Mouse (Mus musculus) C2C12 (cell line): ENCODE measurements at regions not wholly inside any gene's neighbourhood (a gene's known extent, or its start where the extent isn't known, plus 50 kb on each side); places are given as distances from the start of the nearest gene placed in this dataset.

Experiments used
- H3K27me3 ChIP-seq: one replicate; pipeline ENCODE4 v1.6.1; 2011; ENCODE audit not compliant: control insufficient read depth, insufficient read depth, insufficient read length
- H3K36me3 ChIP-seq: one replicate; pipeline ENCODE4 v1.6.1; 2011; ENCODE audit not compliant: control insufficient read depth, insufficient read depth
- H3K4me3 ChIP-seq: one replicate; pipeline ENCODE4 v1.5.1; 2011; ENCODE audit warnings: mild to moderate bottlenecking, control low read depth; ENCODE audit not compliant: poor library complexity, insufficient read depth, severe bottlenecking
- H3K79me2 ChIP-seq: one replicate; pipeline ENCODE4 v1.6.1; 2011; ENCODE audit not compliant: control insufficient read depth, insufficient read depth
- H3K79me3 ChIP-seq: one replicate; pipeline ENCODE4 v1.6.1; 2011; ENCODE audit warnings: low read depth, control low read depth
- H3ac ChIP-seq: one replicate; pipeline ENCODE3; 2011; ENCODE audit warnings: low read depth; ENCODE audit not compliant: control insufficient read depth, insufficient read length
- CEBPB ChIP-seq: IDR thresholded peaks from one replicate; pipeline ENCODE4 v1.6.1; 2011; ENCODE audit warnings: low read depth, mild to moderate bottlenecking, control low read depth, moderate library complexity
- CTCF ChIP-seq: IDR thresholded peaks from one replicate; pipeline ENCODE4 v1.5.1; 2011; ENCODE audit not compliant: control insufficient read depth, insufficient read depth, insufficient read length
- FOSL1 ChIP-seq: IDR thresholded peaks from one replicate; pipeline ENCODE4 v1.8.0; 2011; ENCODE audit warnings: mild to moderate bottlenecking, low read length; ENCODE audit not compliant: poor library complexity, insufficient read depth, severe bottlenecking
- MAX ChIP-seq: IDR thresholded peaks from one replicate; pipeline ENCODE4 v1.6.1; 2011; ENCODE audit warnings: mild to moderate bottlenecking, control low read depth
- MYOD1 ChIP-seq: IDR thresholded peaks from one replicate; pipeline ENCODE4 v1.6.1; 2011; ENCODE audit warnings: low read depth; ENCODE audit not compliant: control insufficient read depth, insufficient read length
- MYOG ChIP-seq: IDR thresholded peaks from one replicate; pipeline ENCODE4 v1.6.1; 2011; ENCODE audit not compliant: control insufficient read depth, insufficient read length; ENCODE audit errors: extremely low read depth
- USF1 ChIP-seq: IDR thresholded peaks from one replicate; pipeline ENCODE4 v1.6.1; 2011; ENCODE audit warnings: low read depth, mild to moderate bottlenecking, control low read depth, moderate library complexity

DNA sequence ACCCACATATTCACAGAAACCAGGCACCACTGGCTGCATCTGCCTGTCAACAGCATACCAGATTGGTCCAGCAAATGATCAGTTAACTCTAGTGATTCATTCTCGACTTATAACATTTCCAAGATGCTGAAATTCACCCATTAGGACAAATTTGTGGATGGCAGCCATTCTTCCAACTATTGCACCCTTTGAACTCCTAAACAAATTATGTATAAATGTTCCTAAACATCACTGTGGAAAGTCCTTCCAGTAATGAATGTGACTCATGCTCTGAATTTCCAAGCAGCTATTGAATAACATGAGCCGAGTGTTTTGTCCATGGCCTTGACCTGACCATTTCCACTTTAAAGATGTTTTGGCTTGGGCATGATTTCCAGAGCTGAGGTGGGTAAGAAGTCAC lies 274.2 kb downstream of the Trib2 start:
- no peaks in the 10 kb centered on the region for H3K79me3 ChIP-seq
- H3ac ChIP-seq: no peak overlapping the region
- no peaks in the 10 kb centered on the region for H3K36me3 ChIP-seq
- no peak overlapping the region for H3K4me3 ChIP-seq
- no peaks in the 10 kb centered on the region for H3K27me3 ChIP-seq
- no peaks in the 10 kb centered on the region for H3K79me2 ChIP-seq
- TF ChIP-seq USF1 (no peak), MYOD1 (no peak), MYOG (no peak)

DNA sequence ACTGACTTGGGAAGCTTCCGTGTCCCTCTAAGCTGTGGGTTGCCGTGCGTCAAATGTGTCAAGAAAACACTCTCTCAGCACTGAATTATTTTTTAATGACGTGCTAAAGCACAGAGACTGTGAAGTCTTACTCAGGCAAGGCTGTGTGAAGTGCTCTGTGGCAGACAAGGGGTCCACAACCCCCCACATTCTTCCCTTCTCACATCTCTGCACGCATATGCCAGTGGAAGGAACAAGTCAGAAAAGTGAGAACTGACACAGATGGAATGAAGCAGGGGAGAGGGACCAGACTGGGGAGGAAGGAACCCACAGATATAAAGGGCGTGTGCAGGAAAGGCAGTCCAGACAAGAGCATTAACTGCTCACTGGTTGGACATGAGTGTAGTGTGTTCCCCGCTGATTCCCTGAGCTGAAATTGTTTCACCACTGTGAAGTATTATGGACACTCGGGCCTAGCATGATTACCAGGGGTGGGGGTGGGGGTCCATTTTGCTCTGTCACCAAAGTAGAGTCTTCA lies 279.8 kb downstream of the Trib2 start:
- Histone ChIP-seq H3ac (no peak overlapping the region), H3K4me3 (no peak overlapping the region), H3K36me3 (no peaks in the 10 kb centered on the region), H3K79me3 (no peaks in the 10 kb centered on the region), H3K27me3 (peaks cover 5% of the 10 kb centered on the region), H3K79me2 (no peaks in the 10 kb centered on the region)
- no peak for TF ChIP-seq CEBPB

DNA sequence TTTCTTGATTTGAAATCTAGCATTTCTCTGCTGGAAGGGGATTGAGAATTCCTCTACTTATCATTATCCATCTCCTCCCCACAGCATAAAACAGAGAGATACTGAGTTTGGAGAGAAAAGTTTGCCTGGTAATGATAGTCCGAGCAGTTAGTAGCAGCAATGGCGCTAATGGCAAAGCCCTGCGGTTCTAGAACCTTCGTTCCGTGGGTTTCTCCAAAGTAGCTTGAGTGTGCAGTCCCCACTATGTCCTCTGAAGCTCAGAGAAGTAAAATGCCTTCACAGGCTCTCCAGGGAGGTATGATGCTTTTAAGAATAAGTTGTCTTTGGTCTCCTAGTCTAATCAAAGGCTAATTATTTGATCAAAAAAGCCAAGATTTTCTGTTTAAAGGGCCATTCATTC lies 280.5 kb downstream of the Trib2 start:
- H3K79me3 ChIP-seq: no peaks in the 10 kb centered on the region

DNA sequence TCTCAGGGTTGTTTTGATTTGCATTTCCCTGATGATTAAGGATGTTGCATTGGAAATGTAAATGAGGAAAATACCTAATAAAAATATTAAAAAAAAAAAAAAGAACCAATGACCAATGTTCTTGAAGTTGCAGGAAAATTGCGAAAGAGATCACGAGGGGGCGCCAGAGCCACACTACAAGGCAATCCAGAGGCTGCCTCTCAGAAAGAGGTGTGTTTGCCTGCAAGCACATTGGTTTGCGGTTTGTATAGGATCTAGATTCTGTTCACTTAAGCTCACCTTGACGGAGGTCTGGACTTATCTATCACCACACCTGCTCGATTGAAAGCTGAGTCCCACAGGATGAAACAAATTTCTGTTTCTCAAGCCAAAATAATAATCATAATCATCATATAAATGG lies 280.9 kb downstream of the Trib2 start:
- Histone ChIP-seq H3K4me3 (no peak overlapping the region), H3K36me3 (no peaks in the 10 kb centered on the region), H3K79me2 (no peaks in the 10 kb centered on the region), H3K27me3 (peaks cover 6% of the 10 kb centered on the region), H3ac (no peak overlapping the region), H3K79me3 (no peaks in the 10 kb centered on the region)
- TF ChIP-seq MAX (no peak), MYOG (no peak), FOSL1 (no peak), CTCF (peak; percentile 12), CEBPB (peak; percentile 38), USF1 (no peak), MYOD1 (no peak)

More for the DNA sequence above, 280.5 kb downstream of the Trib2 start:
- no peaks in the 10 kb centered on the region for H3K79me2 ChIP-seq
- TF ChIP-seq USF1: no peak
- TF ChIP-seq MAX: no peak
- TF ChIP-seq CEBPB: no peak
- TF ChIP-seq MYOD1: no peak
- TF ChIP-seq CTCF: no peak
- no peaks in the 10 kb centered on the region for H3K36me3 ChIP-seq
- no peak overlapping the region for H3ac ChIP-seq
- peaks cover 6% of the 10 kb centered on the region for H3K27me3 ChIP-seq
- H3K4me3 ChIP-seq: no peak overlapping the region

DNA sequence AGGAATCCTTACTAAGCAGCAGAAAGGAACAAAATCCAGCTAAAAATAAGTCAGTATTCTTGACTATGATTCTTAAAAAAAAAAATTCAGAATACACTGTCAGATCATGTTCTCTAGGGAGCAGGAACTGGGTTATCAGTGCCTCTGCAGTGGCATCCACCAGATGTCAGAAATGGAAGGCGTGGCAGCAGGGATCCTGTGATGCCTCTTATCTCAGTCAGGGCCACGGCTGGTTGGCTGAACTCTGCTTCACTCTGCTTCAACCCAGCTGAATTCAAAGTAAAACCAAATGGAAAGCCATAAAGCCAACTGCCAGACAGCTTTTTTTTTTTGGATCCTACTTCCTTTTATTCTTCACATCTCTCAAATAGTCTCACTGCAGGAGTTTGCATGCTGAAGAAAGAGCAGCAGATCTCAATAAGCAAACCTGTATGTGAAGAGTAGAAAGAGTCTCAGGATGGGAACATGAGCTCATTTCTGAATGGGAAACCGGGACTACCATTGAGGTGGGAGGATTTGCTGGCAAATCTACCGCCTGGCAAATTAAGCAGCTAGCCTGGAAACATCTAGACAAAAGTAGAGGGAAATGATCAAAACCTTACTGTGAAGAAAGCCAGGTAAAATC lies 295.8 kb downstream of the Trib2 start:
- H3K36me3 ChIP-seq: no peaks in the 10 kb centered on the region
- H3K79me3 ChIP-seq: no peaks in the 10 kb centered on the region
- H3K79me2 ChIP-seq: no peaks in the 10 kb centered on the region
- no peak overlapping the region for H3K4me3 ChIP-seq
- no peaks in the 10 kb centered on the region for H3K27me3 ChIP-seq
- TF ChIP-seq USF1 (no peak), CEBPB (no peak)
- no peak overlapping the region for H3ac ChIP-seq

DNA sequence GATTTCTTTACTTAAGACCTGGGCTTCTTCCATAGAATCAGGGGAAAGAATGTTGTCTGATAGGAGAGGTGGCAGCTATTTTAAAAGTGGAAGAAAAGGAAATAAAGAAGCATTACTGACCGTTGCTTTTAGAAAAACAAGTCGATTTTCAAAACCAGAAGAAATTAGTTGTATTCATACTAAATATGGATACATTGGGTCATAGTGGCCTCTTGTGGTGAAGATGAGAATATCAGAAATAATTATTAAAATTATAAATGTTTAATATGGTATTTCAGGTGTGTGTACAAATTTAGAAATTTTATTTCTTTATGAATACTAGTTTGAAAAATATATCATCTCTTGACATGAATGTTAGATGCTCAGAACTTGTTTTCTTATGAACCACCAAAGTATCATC lies 304.7 kb downstream of the Trib2 start:
- H3K27me3 ChIP-seq: no peaks in the 10 kb centered on the region
- no peaks in the 10 kb centered on the region for H3K79me2 ChIP-seq
- H3K79me3 ChIP-seq: no peaks in the 10 kb centered on the region
- no peak for TF ChIP-seq MAX
- TF ChIP-seq CTCF: no peak
- TF ChIP-seq MYOD1: no peak
- TF ChIP-seq MYOG: no peak
- no peak for TF ChIP-seq CEBPB
- no peak for TF ChIP-seq FOSL1
- no peak for TF ChIP-seq USF1
- H3ac ChIP-seq: no peak overlapping the region
- H3K36me3 ChIP-seq: no peaks in the 10 kb centered on the region
- no peak overlapping the region for H3K4me3 ChIP-seq

DNA sequence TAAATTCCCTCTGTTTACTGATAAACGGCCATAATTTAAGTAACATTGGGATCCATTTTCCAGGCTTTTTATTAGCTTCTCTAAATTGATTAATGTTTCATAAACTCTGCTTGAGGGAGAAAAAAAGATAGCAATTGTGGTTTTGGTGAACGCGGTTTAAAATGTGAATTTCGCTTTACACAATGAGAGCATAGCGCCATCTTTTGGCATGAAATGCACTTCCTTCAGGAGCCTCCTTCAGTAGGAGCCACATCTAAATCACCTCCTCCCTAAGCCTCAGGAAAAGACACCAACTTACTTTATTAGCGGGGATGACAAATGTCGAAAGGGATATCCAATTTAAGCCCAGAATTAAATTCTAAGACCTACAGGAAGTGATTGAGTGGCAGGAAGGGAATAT lies 309.1 kb downstream of the Trib2 start:
- no peak for TF ChIP-seq FOSL1
- TF ChIP-seq CTCF: peak; percentile 29
- no peak for TF ChIP-seq MAX
- TF ChIP-seq MYOG: no peak
- Histone ChIP-seq H3ac (no peak overlapping the region), H3K79me3 (no peaks in the 10 kb centered on the region), H3K79me2 (no peaks in the 10 kb centered on the region), H3K4me3 (no peak overlapping the region), H3K36me3 (no peaks in the 10 kb centered on the region), H3K27me3 (no peaks in the 10 kb centered on the region)
